Mouse (Mus musculus): ENCODE measurements at regions not wholly inside any gene's neighbourhood (a gene's known extent, or its start where the extent isn't known, plus 50 kb on each side); places are given as distances from the start of the nearest gene placed in this dataset.
"Not testable (repeated sequence)": the region's sequence is repeated elsewhere in the genome, so short reads cannot be mapped to it uniquely, and the experiment has no call there.

GRCm38 (mm10) chr9:33007456-33008063, 371.5 kb downstream of the Ets1 start:
- DNase-seq (ENCODE audit: low spot score) = no peak

GRCm38 (mm10) chr9:33011241-33011640, 375.2 kb downstream of the Ets1 start:
- no peak for DNase-seq (ENCODE audit: low spot score)

DNA sequence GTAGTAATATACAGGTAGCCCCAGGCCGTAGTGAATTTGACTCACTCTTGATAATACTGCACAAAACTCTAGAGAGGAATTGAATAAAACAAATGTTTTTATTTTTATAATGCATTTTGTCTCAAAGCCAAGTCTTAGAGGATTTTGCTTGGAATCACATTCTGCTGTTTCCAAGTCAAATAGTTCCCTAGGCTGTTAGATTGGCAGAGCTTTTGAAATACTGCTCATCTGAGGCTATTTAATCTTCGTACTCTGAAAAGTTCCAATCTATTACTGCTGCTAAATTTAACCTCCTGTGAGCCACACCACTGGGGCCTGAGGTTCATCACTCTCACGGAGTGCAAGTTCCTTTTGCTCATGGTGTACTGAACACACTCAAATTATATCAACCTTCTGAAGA, 399.4 kb downstream of the Ets1 start:
- no peak for DNase-seq (ENCODE audit: low spot score)

DNA sequence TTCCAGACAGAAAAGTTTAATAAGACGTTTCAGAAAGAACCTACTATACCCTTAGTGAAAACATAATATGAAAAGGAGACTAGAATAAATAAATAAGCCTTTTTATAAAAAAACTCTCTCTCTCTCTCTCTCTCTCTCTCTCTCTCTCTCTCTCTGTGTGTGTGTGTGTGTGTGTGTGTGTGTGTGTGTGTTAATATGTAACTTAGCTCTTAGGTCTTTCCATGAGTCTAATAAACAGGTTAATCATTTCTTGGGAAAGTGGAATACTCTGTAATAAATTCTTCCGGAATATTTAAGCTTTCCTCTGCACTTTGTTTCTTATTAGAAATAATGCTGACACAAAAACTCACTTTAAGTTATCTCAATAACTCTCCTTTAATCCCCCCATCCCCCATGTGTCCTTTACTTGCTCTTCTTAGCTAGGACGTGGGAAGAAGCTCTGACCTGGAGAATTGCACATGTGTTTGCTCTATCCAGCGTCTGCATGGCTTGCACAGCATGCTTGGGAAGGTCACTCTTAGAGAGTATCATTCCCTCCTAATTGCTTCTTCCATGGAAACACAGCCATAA, 403.3 kb downstream of the Ets1 start:
- no peak for DNase-seq (ENCODE audit: low spot score)

DNA sequence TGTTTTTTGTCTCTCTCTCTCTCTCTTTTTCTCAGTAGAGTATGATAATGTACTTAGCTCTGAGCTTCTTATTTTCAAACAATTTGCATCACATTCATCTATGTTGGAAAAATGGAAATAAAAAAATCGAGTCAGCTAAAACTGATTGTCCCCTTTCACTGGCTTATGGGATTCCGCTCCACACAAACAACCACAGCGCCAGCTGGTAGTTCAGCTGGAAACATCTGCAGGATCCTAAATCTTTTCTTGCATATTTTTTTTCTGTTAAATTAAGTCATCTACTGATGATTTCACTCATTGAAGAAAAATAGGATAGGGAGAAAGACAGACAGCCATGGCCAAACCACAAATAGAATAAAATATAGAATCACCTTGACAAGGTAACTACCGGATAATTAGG, 414.8 kb downstream of the Ets1 start:
- no peak for DNase-seq (ENCODE audit: low spot score)

DNA sequence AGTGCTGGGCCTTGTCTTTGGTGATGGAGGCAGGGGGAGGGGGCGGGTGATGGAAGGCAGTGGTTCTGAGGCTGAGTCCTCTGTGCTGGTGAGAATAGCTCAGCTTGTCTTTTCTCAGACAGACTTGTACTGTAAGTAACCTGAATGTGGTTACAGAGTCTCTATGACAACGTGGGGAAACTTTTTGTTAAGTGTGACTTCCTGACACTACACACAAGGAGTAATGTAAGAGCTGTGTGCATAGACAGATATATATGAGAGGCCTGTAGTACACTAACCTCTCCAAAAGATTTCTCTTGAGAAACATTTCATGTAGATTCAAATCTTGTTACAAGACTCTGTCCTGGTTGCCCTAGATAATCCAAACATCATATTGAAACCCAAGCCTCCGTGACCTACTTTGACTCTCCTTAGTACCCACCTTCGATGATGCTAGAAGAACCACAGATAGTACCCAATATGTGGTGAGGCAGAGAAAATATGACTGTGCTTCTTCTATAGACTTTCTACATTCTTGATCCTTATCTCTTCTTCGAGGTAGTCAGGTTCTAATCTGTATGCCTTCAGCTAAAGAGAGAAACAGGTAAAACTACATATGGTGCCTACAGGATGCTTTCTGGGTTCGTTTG, 424.7 kb downstream of the Ets1 start:
- peak; percentile 19 for DNase-seq (ENCODE audit: low spot score)

DNA sequence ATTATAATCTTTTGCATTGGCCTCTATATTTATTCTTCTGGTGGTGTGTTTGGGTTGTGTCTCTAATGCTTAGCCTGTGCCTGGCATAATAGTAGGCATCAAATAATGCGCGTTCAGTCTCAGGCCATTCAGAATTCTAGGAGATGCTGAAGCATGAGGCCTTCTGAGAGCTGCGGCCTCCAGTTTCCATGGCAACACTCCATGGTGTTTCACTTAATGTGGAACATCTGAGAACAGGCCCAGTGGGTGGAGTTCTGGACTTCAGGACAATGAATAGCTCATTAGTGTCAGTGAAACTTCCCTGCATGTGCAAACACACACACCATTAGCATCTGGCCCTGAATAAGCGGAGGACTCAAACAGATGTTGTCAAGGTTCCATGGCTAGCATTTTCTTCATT, 426.5 kb downstream of the Ets1 start:
- no peak for DNase-seq (ENCODE audit: low spot score)

- no peak for DNase-seq (ENCODE audit: low spot score)
Observed at GRCm38 (mm10) chr9:33065331-33065730, 429.3 kb downstream of the Ets1 start.

- no peak for DNase-seq (ENCODE audit: low spot score)
Observed at GRCm38 (mm10) chr9:33067521-33067920, 431.5 kb downstream of the Ets1 start.

DNA sequence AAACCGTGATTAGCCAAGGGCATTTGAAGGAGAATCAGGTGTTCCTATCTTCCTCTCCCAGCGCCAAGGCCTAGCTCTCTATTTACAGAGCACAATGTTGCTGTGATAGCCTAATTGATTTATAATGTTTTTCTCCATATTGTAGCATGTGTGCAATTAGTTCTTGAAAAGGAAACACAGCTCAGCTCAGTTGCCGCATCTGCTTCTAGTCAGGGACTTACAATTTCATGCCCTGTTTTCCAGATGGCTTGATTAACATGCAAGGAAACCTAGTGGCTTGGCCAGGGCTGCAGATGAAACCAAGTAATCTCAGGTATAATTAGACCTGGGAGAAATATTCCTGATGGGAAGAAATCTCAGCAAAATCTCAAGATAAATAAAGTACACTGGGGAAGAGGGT, 434.1 kb downstream of the Ets1 start:
- DNase-seq (ENCODE audit: low spot score) = no peak

DNA sequence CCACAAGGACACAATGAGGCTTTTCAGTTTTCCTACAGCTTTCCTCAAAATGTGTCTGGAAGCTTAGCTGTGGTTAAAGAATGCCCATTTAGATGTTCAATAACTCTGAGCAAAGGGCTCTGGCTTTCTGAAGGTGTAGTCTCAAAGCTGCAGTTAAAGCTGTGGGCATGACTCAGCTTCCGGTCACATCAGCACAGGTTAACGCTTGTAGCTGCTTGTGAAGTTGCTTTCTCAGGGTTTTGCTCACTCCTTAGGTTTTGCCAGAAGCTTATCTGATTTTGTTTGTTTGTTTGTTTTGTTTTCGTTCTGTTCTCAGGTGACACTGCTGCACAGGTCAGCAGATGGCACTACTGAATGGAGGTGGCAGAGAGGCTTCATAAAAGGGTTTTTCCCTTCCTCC, 444.2 kb downstream of the Ets1 start:
- DNase-seq (ENCODE audit: low spot score) = peak; percentile 24

DNA sequence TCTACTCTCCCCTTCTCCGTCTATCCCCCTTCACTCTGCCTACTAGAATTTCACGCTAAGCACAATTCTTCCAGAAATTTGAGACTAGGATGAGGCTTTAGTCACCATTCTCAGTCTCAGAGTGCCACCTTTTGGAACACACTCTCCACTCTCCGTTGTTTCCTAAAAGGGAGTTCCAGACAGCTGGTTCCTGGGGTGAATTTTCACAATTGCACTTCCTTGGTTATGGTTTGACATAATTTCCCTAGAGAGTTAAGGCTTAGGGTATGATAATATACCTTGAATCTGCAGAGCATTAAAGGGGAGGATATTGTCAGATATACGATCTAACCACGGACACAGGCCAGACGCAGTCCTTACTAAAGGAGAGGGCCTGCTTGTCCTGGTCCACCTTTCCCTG, 444.8 kb downstream of the Ets1 start:
- DNase-seq (ENCODE audit: low spot score) = no peak

DNA sequence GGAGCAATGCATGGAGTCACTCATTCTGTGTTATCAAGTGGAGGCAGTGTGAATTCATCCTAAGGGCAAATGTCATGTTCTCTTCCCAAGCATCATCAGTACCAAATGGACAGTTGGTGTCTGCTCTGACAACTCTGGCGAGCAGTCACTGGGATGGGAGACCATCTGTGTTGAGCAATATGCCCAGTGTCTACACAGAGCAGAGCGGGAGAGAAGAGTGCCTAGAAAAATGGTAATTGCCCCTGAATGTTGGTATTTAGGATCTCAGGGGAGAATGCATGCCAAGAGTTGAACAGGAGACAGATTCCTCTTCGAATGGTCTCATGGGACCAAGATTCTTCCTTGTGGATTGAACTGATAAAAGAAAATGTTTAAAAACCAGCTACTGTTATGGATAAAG, 454.0 kb downstream of the Ets1 start:
- DNase-seq (ENCODE audit: low spot score) = no peak

DNA sequence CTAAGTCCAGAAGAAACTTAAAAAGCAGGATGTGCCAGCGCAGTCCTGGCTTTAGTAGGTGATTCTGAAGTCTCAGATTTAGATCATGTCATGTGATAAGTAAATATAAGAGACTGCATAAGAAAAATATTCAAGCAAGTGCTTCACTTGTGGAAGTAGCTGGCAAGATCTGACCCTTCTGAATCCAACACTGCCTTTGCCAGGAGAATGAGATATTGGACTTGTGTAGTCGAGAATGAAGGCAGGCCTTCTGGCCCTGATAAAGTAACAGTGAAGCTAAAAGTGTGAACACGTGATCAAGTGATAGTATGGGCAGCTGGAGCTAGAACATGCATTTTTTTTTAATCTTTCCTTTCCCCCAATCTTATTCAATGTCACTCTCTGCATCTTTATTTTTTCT, 455.6 kb downstream of the Ets1 start:
- DNase-seq (ENCODE audit: low spot score) = no peak

DNA sequence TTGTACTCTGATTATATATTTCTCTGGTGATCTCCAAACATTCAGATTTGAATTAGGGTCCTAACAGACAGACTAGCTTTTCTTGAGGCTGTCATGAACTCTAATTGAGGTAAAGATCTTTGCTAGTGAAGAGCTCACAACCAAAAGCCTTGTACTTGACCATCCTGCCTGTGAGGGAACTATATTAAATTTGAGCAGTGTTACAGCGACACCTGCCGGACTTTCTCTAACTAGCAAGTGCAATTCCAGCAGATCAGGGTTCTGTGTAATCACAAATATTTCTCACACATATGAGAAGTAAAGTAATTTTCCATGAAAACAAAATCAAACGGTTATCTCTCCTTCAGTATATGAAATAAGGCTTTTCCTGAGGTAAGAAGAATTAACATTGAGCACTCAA, 459.6 kb downstream of the Ets1 start:
- DNase-seq (ENCODE audit: low spot score) = peak; percentile 82

- DNase-seq (ENCODE audit: low spot score) = no peak
Observed at GRCm38 (mm10) chr9:33101206-33101605, 465.2 kb downstream of the Ets1 start.

DNA sequence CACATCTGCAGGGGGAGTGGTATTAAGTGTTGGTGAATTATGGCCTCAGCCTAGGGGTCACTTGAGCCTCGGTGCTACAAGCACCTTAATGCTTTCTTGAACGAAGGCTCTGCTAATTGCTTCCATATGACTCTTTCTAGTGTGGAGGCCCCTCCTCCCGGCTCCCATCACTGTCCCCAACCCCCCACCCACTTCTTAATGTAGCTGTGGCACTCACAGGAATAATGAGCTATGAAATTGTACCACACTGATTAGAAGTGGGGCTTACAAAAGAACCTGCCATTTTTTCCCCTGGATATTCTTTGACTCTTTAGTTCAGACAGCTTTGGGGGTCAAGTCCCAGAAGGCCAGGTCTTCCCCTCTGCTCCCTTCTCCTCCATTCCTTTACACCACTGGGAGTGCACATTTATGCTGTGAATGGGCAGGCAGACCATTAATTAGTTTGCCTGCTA, 468.6 kb downstream of the Ets1 start:
- no peak for DNase-seq (ENCODE audit: low spot score)

- DNase-seq (ENCODE audit: low spot score) = no peak
Observed at GRCm38 (mm10) chr9:33123841-33124240, 487.8 kb downstream of the Ets1 start.

GRCm38 (mm10) chr9:33152186-33152585, 516.2 kb downstream of the Ets1 start:
- DNase-seq (ENCODE audit: low spot score) = no peak

DNA sequence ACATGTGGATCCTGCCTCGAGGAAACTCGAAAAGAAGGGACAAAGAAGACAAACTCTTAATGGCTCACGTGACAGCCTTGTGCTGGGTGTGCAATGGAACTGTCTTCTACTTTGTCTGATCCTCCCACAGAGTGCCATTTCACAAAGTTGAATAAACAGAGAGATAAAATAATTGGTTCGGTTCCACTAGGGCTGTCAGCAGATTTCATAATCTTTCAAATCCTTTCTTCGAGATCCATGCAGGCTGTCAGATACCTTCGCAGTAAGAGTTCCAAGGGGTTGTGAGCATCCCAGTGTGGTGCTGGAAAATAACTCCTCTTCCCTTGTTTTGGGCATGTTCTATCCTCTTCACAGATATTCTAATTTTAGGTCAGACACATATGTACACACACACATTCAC, 532.1 kb downstream of the Ets1 start:
- DNase-seq (ENCODE audit: low spot score) = no peak

DNA sequence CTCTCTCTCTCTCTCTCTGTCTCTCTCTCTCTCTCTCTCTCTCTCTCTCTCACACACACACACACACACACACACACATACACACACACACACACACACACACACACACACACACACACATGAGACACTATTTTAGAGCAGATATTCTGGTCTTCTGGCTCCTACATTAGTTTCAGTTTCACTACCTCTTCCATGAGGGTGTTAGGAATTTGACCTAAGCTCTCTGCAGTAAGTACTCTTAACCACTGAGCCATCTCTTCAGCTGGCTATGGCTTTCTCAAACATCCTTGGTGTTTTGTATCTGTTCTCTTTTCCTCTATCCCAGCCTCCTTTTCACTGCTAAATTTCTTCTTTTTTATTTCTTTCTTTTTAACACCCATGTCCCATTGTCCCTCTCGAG, 533.1 kb downstream of the Ets1 start:
- not testable (repeated sequence) for DNase-seq (ENCODE audit: low spot score)

DNA sequence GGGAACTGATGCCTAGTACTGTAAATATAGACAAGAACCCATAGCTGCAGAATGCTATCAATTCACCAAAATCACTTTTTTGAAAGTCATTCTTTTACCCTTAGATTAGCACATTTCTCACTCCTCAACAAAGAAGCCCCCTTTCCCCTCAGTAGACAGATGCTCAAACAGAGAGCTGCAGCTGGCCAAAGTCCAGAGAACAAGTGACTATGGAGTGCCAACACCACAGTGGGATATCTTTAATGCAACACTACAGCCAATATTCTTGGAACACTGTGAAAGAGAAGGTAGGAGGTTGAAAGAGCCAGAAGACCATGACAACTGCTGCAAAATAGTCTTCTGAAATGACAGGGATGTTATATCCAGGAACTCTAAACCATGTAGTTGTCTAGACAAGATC, 544.0 kb downstream of the Ets1 start:
- no peak for DNase-seq (ENCODE audit: low spot score)

DNA sequence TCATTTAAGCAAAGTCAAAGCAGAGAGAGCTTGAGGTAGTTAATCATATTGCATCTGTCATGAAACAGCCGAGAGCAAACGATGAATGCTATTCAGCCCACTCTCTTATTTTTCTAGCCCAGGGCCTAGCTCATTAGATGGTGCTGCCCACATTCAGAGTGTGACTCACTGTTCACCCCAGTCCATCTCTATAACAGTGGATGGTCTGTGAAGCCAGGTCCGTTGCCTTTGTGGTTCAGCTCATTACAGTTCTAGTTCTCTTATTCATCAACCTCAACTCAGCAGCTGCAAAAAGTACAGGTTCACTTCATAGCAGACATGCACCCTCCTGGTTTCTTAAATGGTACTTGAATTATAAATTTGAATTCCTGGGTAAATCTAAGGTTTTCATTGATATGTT, 551.2 kb downstream of the Ets1 start:
- no peak for DNase-seq (ENCODE audit: low spot score)
